Mouse (Mus musculus) kidney, adult 2 months (tissue): ENCODE results near the gene Sucla2.

Experiments
- CTCF ChIP-seq: fragments of 200-500 bp; conservative IDR thresholded peaks from 2 replicates; pipeline ENCODE4 v1.5.1; 2011; ENCODE audit warnings: low read depth, mild to moderate bottlenecking, control low read depth, low read length, moderate library complexity, mixed read lengths; ENCODE audit not compliant: insufficient read depth, insufficient read length
- POLR2A ChIP-seq: fragments of 200-500 bp; IDR thresholded peaks from one replicate; pipeline ENCODE4 v1.6.1; 2011; ENCODE audit warnings: low read depth, low read length, control low read depth

GRCm38 (mm10) chr14:73486641-73487040 is 38.5 kb upstream of the Sucla2 start:
- no peak for TF ChIP-seq CTCF
- TF ChIP-seq POLR2A: no peak
